Mouse (Mus musculus) sigmoid colon, adult 10 weeks (tissue): ENCODE data around the gene Rapgef2. TPM values are rescaled to one million over a fixed set of nuclear protein-coding genes. Genes with fewer than 3 reads are reported as not detected.

Experiments used
- polyA plus RNA-seq: library from polyadenylated mRNA; stranded (reverse); fragments of 350-450 nt; fragmentation: Illumina TruSeq; extraction: RNeasy Lipid Tissue Mini Kit (QIAGEN cat#74804); gene quantifications from one replicate; pipeline ENCODE4 v1.2.3, GENCODE M21; 2014; ENCODE audit warnings: low read depth, low replicate concordance

Gene Rapgef2
- 9.7 TPM for polyA plus RNA-seq

GRCm38 (mm10) chr3:79286376-79287107, at the start of gene Rapgef2:
Gene Rapgef2, minus strand, starts transcription at chr3:79286517.

Other genes starting within 250 kb of the Rapgef2 start
- not detected for gene Gm17359, start 50.1 kb upstream of the Rapgef2 start, polyA plus RNA-seq